Comparison of ENCODE assay signal across 12 mouse cellular contexts in the genomic region with DNA sequence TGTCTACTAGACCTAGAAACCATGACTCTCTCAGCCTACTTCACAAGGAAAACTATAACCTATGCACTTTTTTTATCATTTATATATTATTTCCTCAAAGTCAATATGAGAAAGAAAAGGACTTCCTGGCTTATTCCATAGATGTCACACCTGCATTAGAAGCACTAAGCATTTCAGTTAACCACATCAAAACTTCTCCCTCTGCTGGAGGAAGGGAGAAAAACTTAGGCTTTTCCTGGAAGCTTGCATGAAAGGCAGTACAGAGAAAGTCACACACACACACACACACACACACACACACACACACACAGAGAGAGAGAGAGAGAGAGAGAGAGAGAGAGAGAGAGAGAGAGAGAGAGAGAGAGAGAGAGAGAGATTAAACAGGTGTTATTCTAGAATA. TPM values are rescaled to one million over a fixed set of nuclear protein-coding genes. Genes with fewer than 3 reads are reported as not detected.
A peak's percentile ranks its signal among the peaks of the same experiment; 100 is the strongest.
DNase-seq lines count a peak whose midpoint lies in the region; ATAC-seq and TF ChIP-seq lines count a peak whose summit lies in the region.
"Had no signal": no experiment of that assay in that cellular context is flagged by ENCODE, and none has a peak within 500 bp of the region (broad histone marks: within the 10 kb centered on the region; RNA-seq: fewer than 3 reads in every experiment).

No protein-coding gene starts in this region.

- no peaks in the 10 kb centered on the region for H3K4me1 ChIP-seq in intestine, postnatal 0 days (replicated peaks; ENCODE audit: control insufficient read depth, insufficient read depth, low read length)
- H3K4me1 ChIP-seq in intestine, embryonic 15.5 days (replicated peaks): no peaks in the 10 kb centered on the region
- H3K4me1 ChIP-seq in lung, embryonic 14.5 days (ENCODE audit: insufficient read depth): no peaks in the 10 kb centered on the region
- H3K4me1 ChIP-seq: liver, embryonic 13.5 days; midbrain, embryonic 12.5 days had no signal

- peak; percentile 64 for TF ChIP-seq CTCF in intestine, postnatal 0 days (IDR thresholded peaks at IDR 0.05; ENCODE audit: low read depth)
- TF ChIP-seq CTCF in lung, embryonic 14.5 days (IDR thresholded peaks at IDR 0.05; ENCODE audit: low read depth): peak; percentile 39

- H3K27me3 ChIP-seq in intestine, postnatal 0 days (replicated peaks; ENCODE audit: control insufficient read depth, insufficient read depth, low read length): no peaks in the 10 kb centered on the region
- no peaks in the 10 kb centered on the region for H3K27me3 ChIP-seq in intestine, embryonic 15.5 days (replicated peaks)
- no peaks in the 10 kb centered on the region for H3K27me3 ChIP-seq in lung, embryonic 14.5 days (ENCODE audit: insufficient read depth, low read length)
- H3K27me3 ChIP-seq: liver, embryonic 13.5 days; midbrain, embryonic 12.5 days had no signal

- DNase-seq in lung, embryonic 14.5 days: peak; percentile 49
- no peak for DNase-seq in lung, postnatal 4 days
- DNase-seq in adipocyte (ENCODE audit: low spot score): peak; percentile 45
- peak; percentile 26 for DNase-seq in retina, embryonic 14.5 days (ENCODE audit: low spot score)
- DNase-seq: liver, embryonic 13.5 days; thymus, postnatal 4 days had no signal

- H3K36me3 ChIP-seq in intestine, postnatal 0 days (ENCODE audit: control insufficient read depth, insufficient read depth): no peaks in the 10 kb centered on the region
- H3K36me3 ChIP-seq in intestine, embryonic 15.5 days: no peaks in the 10 kb centered on the region
- H3K36me3 ChIP-seq in lung, embryonic 14.5 days (ENCODE audit: insufficient read depth): no peaks in the 10 kb centered on the region
- H3K36me3 ChIP-seq: liver, embryonic 13.5 days; midbrain, embryonic 12.5 days had no signal

- H3K9ac ChIP-seq in intestine, postnatal 0 days (ENCODE audit: low read depth, low read length): no peak overlapping the region
- no peak overlapping the region for H3K9ac ChIP-seq in intestine, embryonic 15.5 days
- no peak overlapping the region for H3K9ac ChIP-seq in lung, embryonic 14.5 days
- H3K9ac ChIP-seq: liver, embryonic 13.5 days; midbrain, embryonic 12.5 days had no signal

- no peak for ATAC-seq in intestine, postnatal 0 days
- no peak for ATAC-seq in intestine, embryonic 15.5 days
- ATAC-seq in lung, embryonic 14.5 days (ENCODE audit: insufficient read depth): no peak
- no peak for ATAC-seq in erythroblast, adult 5-6 weeks (replicated peaks; ENCODE audit: low FRiP score, poor library complexity, severe bottlenecking)

- no peaks in the 10 kb centered on the region for H3K9me3 ChIP-seq in intestine, postnatal 0 days (ENCODE audit: control insufficient read depth)
- H3K9me3 ChIP-seq in intestine, embryonic 15.5 days: no peaks in the 10 kb centered on the region
- H3K9me3 ChIP-seq in lung, embryonic 14.5 days (ENCODE audit: low read depth, low read length): no peaks in the 10 kb centered on the region
- H3K9me3 ChIP-seq: liver, embryonic 13.5 days; midbrain, embryonic 12.5 days had no signal

- H3K27ac ChIP-seq in intestine, postnatal 0 days (ENCODE audit: low read depth, low read length): no peak overlapping the region
- no peak overlapping the region for H3K27ac ChIP-seq in intestine, embryonic 15.5 days
- H3K27ac ChIP-seq in lung, embryonic 14.5 days (ENCODE audit: low read depth): no peak overlapping the region
- H3K27ac ChIP-seq: liver, embryonic 13.5 days; midbrain, embryonic 12.5 days had no signal

- no peak overlapping the region for H3K4me2 ChIP-seq in intestine, postnatal 0 days (replicated peaks; ENCODE audit: low read depth)
- H3K4me2 ChIP-seq in intestine, embryonic 15.5 days (replicated peaks): no peak overlapping the region
- H3K4me2 ChIP-seq in lung, embryonic 14.5 days: no peak overlapping the region
- H3K4me2 ChIP-seq: liver, embryonic 13.5 days; midbrain, embryonic 12.5 days had no signal

- no peak overlapping the region for H3K4me3 ChIP-seq in intestine, postnatal 0 days (ENCODE audit: low read depth, low read length)
- no peak overlapping the region for H3K4me3 ChIP-seq in intestine, embryonic 15.5 days (replicated peaks)
- H3K4me3 ChIP-seq in lung, embryonic 14.5 days (ENCODE audit: low read depth, low read length): no peak overlapping the region
- H3K4me3 ChIP-seq: liver, embryonic 13.5 days; midbrain, embryonic 12.5 days had no signal

RNA-seq across cellular contexts. Expression of a gene that starts 12.0 kb away (rescaled TPM):
- polyA plus RNA-seq in intestine, postnatal 0 days (2015; fragmentation: Nextera tagmentation; extraction: Ambion mirVana): not detected in 2 replicates
- not detected in 2 replicates for polyA plus RNA-seq in intestine, embryonic 15.5 days (2015; fragmentation: Nextera tagmentation; extraction: Ambion mirVana)
- not detected in 2 replicates for polyA plus RNA-seq in lung, embryonic 14.5 days (2014; fragmentation: Nextera tagmentation; extraction: Ambion mirVana)
- not detected in 2 replicates for total RNA-seq in erythroblast, adult 5-6 weeks (2015; ENCODE audit: low replicate concordance)
- total RNA-seq in erythroblast, adult 5-6 weeks (2017; ENCODE audit: low replicate concordance): not detected in 2 replicates
- total RNA-seq: layer of hippocampus, adult 18-20 months had no signal
- polyA plus RNA-seq: heart, embryonic 16.5 days; liver, embryonic 13.5 days; midbrain, embryonic 12.5 days had no signal

RNA-seq across cellular contexts. Expression of a gene that starts 22.0 kb away (rescaled TPM):
- not detected in 2 replicates for polyA plus RNA-seq in intestine, postnatal 0 days (2015; fragmentation: Nextera tagmentation; extraction: Ambion mirVana)
- polyA plus RNA-seq in intestine, embryonic 15.5 days (2015; fragmentation: Nextera tagmentation; extraction: Ambion mirVana): not detected in 2 replicates
- polyA plus RNA-seq in lung, embryonic 14.5 days (2014; fragmentation: Nextera tagmentation; extraction: Ambion mirVana): not detected in 2 replicates
- not detected in 2 replicates for total RNA-seq in erythroblast, adult 5-6 weeks (2015; ENCODE audit: low replicate concordance)
- not detected in 2 replicates for total RNA-seq in erythroblast, adult 5-6 weeks (2017; ENCODE audit: low replicate concordance)
- total RNA-seq: layer of hippocampus, adult 18-20 months had no signal
- polyA plus RNA-seq: heart, embryonic 16.5 days; liver, embryonic 13.5 days; midbrain, embryonic 12.5 days had no signal

RNA-seq across cellular contexts. Expression of a gene that starts 26.6 kb away (rescaled TPM):
- 3.8 and 5.4 TPM in 2 replicates for polyA plus RNA-seq in intestine, postnatal 0 days (2015; fragmentation: Nextera tagmentation; extraction: Ambion mirVana)
- polyA plus RNA-seq in intestine, embryonic 15.5 days (2015; fragmentation: Nextera tagmentation; extraction: Ambion mirVana): 1.1 and 1.2 TPM in 2 replicates
- polyA plus RNA-seq in lung, embryonic 14.5 days (2014; fragmentation: Nextera tagmentation; extraction: Ambion mirVana): not detected in 2 replicates
- total RNA-seq in erythroblast, adult 5-6 weeks (2015; ENCODE audit: low replicate concordance): not detected in 2 replicates
- not detected in 2 replicates for total RNA-seq in erythroblast, adult 5-6 weeks (2017; ENCODE audit: low replicate concordance)
- total RNA-seq: layer of hippocampus, adult 18-20 months had no signal
- polyA plus RNA-seq: liver, embryonic 13.5 days; midbrain, embryonic 12.5 days had no signal

RNA-seq across cellular contexts. Expression of a gene that starts 53.8 kb away (rescaled TPM):
- not detected in 2 replicates for polyA plus RNA-seq in intestine, postnatal 0 days (2015; fragmentation: Nextera tagmentation; extraction: Ambion mirVana)
- polyA plus RNA-seq in intestine, embryonic 15.5 days (2015; fragmentation: Nextera tagmentation; extraction: Ambion mirVana): not detected in 2 replicates
- not detected in 2 replicates for polyA plus RNA-seq in lung, embryonic 14.5 days (2014; fragmentation: Nextera tagmentation; extraction: Ambion mirVana)
- total RNA-seq in erythroblast, adult 5-6 weeks (2015; ENCODE audit: low replicate concordance): not detected in 2 replicates
- not detected in 2 replicates for total RNA-seq in erythroblast, adult 5-6 weeks (2017; ENCODE audit: low replicate concordance)
- total RNA-seq: layer of hippocampus, adult 18-20 months had no signal
- polyA plus RNA-seq: heart, embryonic 16.5 days; liver, embryonic 13.5 days; midbrain, embryonic 12.5 days had no signal

Comparison
In these comparisons a context has a peak if more than half of its experiments do, and no peak if none do; other contexts are left out.
1. DNase-seq: peak in lung, embryonic 14.5 days (single experiment), adipocyte (single experiment) and retina, embryonic 14.5 days (single experiment); none in lung, postnatal 4 days (0 of 2).